Mouse (Mus musculus) thymus, adult 2 months (tissue): ENCODE measurements around the gene Ampd1. TPM values are rescaled to one million over a fixed set of nuclear protein-coding genes. Genes with fewer than 3 reads are reported as not detected.
A peak's percentile ranks its signal among the peaks of the same experiment; 100 is the strongest.
"Not testable (repeated sequence)": the region's sequence is repeated elsewhere in the genome, so short reads cannot be mapped to it uniquely, and the experiment has no call there.

ENCODE experiments used
- DNase-seq: peaks from one replicate; pipeline ENCODE4 v3.0.0; 2021
- H3K27ac ChIP-seq: fragments of 200-500 bp; 2 replicates; pipeline ENCODE4 v1.5.1; 2012; ENCODE audit warnings: low read length, control low read depth; ENCODE audit not compliant: control insufficient read depth, insufficient read depth
- H3K27me3 ChIP-seq: fragments of 200-500 bp; 2 replicates; pipeline ENCODE4 v1.6.1; 2012; ENCODE audit warnings: mild to moderate bottlenecking, low read length, moderate library complexity, mixed read lengths; ENCODE audit not compliant: control insufficient read depth, insufficient read depth
- H3K36me3 ChIP-seq: fragments of 200-500 bp; 2 replicates; pipeline ENCODE4 v1.6.1; 2012; ENCODE audit warnings: mild to moderate bottlenecking, low read length, moderate library complexity; ENCODE audit not compliant: control insufficient read depth, insufficient read depth
- H3K4me1 ChIP-seq: fragments of 200-500 bp; replicated peaks from 2 replicates; pipeline ENCODE4 v1.6.1; 2012; ENCODE audit warnings: low read length; ENCODE audit not compliant: control insufficient read depth, insufficient read depth
- H3K4me3 ChIP-seq: fragments of 200-500 bp; 2 replicates; pipeline ENCODE4 v1.5.1; 2012; ENCODE audit warnings: mild to moderate bottlenecking, low read length, control low read depth, moderate library complexity; ENCODE audit not compliant: control insufficient read depth, insufficient read depth
- CTCF ChIP-seq: fragments of 200-500 bp; IDR thresholded peaks from 2 replicates; pipeline ENCODE4 v1.5.1; 2012; ENCODE audit warnings: mild to moderate bottlenecking, control low read depth, low read length, moderate library complexity, borderline replicate concordance; ENCODE audit not compliant: control insufficient read depth, poor library complexity, insufficient read depth; ENCODE audit errors: extremely low read depth
- POLR2A ChIP-seq: fragments of 200-500 bp; IDR thresholded peaks from 2 replicates; pipeline ENCODE4 v1.6.1; 2012; ENCODE audit warnings: mild to moderate bottlenecking, low read length, control low read depth, moderate library complexity; ENCODE audit not compliant: control insufficient read depth, poor library complexity, insufficient read depth; ENCODE audit errors: extremely low read depth
- WGBS: fragments of 180-500 bp; shearing (Covaris S2); methylation state at CpG from one replicate; pipeline ENCODE4 v1.1.7; 2018; 5-methylcytosine and 5-hydroxymethylcytosine counted together
- polyA plus RNA-seq: library from polyadenylated mRNA; depleted of rRNA; stranded (reverse); fragments of >200 nt; gene quantifications from 2 replicates; pipeline ENCODE4 v1.2.3, GENCODE M21; 2012

Ampd1 gene
- polyA plus RNA-seq, 1 experiment, result 13.8 TPM

DNA sequence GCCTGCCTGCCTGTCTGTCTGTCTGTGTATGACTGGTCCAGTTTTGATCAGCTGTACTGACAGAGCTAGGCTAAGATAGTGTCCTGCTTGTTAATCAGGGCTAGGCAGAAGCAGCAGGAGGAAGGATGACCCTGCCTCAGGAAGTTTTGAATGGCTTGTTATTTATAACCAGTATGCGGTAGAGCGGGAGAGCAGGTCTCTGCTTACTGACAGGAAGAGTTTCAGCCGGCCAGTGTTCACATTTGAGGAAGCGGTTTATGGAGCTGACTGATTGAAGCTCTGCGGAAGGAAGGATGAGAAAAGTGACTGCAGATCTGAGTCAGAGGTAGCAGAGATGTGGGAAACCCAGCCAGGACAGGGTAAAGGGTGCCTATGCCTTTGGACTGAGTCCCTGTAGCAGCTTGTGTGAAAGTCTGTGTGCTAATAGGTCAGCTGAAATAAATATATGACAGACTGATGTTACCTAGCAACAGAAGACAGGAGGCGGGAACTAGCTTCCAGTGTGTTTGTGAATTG lies 56.5 kb downstream of the Ampd1 start:
- H3K27me3 ChIP-seq, result no peaks in the 10 kb centered on the region
- 19% methylated on average over 6 of the region's 6 CpGs for WGBS
- no peak overlapping the region for H3K4me3 ChIP-seq
- H3K36me3 ChIP-seq, result no peaks in the 10 kb centered on the region
- TF ChIP-seq CTCF (no peak), POLR2A (no peak)
- peaks cover 9% of the 10 kb centered on the region for H3K4me1 ChIP-seq
- peak; percentile 11 for DNase-seq
- no peak overlapping the region for H3K27ac ChIP-seq

DNA sequence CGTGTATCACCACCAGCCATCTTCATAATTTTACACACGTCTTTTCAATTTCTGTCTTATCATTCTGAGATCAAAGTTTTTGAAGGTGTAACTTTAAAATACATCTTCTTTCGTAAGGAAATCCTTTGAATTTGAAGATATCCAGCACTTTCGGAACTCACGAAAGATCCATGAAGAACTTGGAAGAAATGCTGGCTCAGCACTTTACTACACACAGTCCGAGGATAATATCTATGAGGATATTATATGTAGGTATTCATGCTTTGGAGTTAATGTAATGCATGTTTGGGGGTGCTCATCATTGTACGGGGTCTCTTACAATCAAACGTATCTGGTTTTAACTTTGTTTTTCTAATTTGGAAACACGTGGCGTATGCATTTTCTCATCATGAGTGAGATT lies 59.3 kb downstream of the Ampd1 start:
- no peak overlapping the region for H3K27ac ChIP-seq
- no peaks in the 10 kb centered on the region for H3K36me3 ChIP-seq
- TF ChIP-seq CTCF, result no peak
- TF ChIP-seq POLR2A, result no peak
- H3K4me3 ChIP-seq, result no peak overlapping the region
- no peak for DNase-seq
- 97% methylated on average over 10 of the region's 10 CpGs for WGBS
- H3K4me1 ChIP-seq, result peaks cover 11% of the 10 kb centered on the region
- no peaks in the 10 kb centered on the region for H3K27me3 ChIP-seq

DNA sequence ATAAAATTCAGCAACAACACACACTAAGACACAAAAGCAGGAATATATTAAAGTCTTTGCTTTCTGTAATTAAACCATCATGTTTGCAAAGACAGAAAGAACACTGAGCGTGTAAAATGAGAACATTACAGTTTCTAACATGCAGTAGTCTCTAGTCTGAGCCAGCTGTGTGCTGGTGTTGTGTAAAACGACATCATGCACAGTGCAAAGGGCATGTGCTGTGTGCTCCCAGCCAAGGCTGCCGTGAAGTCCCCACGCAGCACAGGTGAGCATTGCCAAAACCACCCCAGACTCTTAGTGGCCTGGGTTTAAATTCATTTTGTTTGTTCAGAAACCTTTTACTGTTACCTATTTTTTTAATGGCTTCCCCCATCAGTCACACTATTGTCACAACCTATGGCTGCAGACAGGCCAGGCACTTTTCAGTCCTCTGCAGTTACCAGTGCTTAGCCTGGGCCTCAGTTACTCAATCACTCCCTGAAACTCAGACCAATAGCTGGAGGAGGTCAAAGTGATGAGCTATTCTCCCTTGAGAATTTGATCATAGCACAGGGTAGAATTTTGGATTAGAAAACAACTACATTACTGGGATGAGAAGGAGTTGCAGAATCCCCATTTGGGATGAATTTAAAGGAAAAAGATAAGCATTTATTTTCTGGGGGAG lies 62.7 kb downstream of the Ampd1 start:
- peaks cover 14% of the 10 kb centered on the region for H3K4me1 ChIP-seq

DNA sequence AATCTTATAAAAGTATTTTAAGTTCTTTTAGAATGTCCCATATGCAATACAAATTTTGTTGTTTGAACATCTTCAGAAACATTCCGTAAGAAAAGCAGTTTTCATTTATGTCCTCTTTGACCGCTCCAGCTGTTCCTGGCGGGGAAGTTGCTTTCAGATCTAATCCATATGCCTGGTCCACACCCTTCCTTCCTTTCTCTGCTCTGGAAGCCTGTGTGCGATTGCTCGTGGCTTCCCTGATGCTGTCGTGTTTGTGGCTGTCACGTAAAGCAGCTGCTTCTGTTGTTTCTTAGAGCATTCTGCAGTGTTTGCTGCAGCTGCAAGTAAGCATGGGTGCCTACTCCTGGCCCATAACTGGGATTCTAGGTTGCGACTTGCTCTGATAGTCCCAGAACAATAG lies 65.2 kb downstream of the Ampd1 start:
- H3K4me3 ChIP-seq, result no peak overlapping the region
- DNase-seq, result no peak

More for the DNA sequence above, 62.7 kb downstream of the Ampd1 start:
- Histone ChIP-seq H3K27ac (no peak overlapping the region), H3K27me3 (no peaks in the 10 kb centered on the region), H3K36me3 (no peaks in the 10 kb centered on the region), H3K4me3 (no peak overlapping the region)
- 95% methylated on average over 4 of the region's 4 CpGs for WGBS
- no peak for TF ChIP-seq CTCF
- TF ChIP-seq POLR2A, result no peak
- no peak for DNase-seq

DNA sequence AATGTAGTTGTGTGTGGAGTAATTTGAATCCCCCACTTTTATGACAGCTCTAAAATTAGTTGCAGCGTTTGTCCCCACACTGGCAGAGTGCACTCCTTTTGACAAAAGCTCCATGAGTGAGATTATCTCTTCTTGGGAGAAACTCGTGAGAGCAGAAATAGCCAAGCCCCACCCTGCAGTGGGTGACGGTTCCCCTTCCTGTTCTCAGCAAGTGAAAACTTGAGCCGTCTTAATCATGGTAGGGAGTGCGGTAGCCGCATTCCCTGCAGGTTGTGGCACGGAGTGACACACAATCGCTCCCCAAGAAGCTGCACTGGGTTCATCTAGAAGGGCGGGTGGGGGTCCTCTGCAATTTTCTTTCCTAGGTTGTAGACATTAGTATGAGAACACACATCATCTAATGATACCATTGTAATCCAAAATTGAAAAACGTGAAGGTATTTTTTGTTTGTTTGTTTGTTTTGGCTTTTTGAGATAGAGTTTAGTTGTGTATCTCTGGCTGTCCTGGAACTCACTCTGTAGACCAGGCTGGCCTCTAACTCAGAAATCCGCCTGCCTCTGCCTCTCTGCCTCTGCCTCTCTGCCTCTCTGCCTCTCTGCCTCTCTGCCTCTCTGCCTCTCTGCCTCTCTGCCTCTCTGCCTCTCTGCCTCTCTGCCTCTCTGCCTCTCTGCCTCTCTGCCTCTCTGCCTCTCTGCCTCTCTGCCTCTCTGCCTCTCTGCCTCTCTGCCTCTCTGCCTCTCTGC lies 66.5 kb downstream of the Ampd1 start:
- H3K4me1 ChIP-seq, result peaks cover 14% of the 10 kb centered on the region
- H3K27me3 ChIP-seq, H3K27ac ChIP-seq, H3K4me3 ChIP-seq, H3K36me3 ChIP-seq: not testable (repeated sequence)
- peak; percentile 13 for DNase-seq
- WGBS, result 13% methylated on average over 11 of the region's 11 CpGs

More for the DNA sequence above, 65.2 kb downstream of the Ampd1 start:
- WGBS, result 69% methylated on average over 8 of the region's 8 CpGs
- H3K4me1 ChIP-seq, result peaks cover 14% of the 10 kb centered on the region
- H3K36me3 ChIP-seq, result no peaks in the 10 kb centered on the region
- no peaks in the 10 kb centered on the region for H3K27me3 ChIP-seq
- TF ChIP-seq POLR2A (no peak), CTCF (no peak)
- no peak overlapping the region for H3K27ac ChIP-seq

DNA sequence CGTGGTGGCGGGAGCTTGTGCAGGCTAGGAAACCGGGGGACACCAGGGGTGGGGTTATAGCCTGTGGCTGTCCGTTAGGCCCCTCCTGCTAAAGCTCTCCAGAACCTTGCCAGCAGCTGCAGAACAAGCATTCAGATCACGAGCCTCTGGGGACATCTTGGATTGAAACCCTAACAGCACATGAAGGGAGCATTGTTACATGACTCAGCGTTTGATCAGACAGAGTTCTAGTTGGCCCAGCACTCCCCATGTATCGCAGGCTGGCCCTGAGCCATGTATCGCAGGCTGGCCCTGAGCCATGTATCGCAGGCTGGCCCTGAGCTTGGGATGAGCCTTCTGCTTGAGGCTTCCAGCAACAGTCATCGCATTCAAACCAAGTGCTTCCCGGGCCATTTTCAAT lies 67.5 kb downstream of the Ampd1 start:
- no peak for DNase-seq
- H3K27me3 ChIP-seq, result no peaks in the 10 kb centered on the region
- no peak for TF ChIP-seq POLR2A
- TF ChIP-seq CTCF, result no peak
- no peaks in the 10 kb centered on the region for H3K36me3 ChIP-seq
- WGBS, result 91% methylated on average over 11 of the region's 11 CpGs
- peaks cover 14% of the 10 kb centered on the region for H3K4me1 ChIP-seq
- no peak overlapping the region for H3K4me3 ChIP-seq
- no peak overlapping the region for H3K27ac ChIP-seq

DNA sequence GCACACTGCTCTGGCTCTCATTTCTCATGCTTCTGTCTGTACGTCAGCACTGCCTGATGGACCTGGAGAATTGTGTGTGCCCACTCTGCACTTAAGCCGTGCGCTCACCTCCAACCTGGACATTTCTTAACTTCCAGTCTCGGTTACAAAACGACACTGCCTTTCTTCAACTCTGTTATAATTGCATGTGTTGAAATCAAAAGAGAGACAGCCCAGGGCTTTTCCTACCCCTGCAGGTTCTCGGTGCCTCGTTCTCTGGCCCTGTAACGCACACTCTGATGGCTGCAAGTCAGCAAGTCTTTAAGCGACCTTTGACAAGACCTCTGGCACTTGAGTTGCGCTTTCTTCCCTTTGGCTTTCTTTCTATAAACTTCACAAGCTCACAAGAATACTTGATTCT lies 68.6 kb downstream of the Ampd1 start:
- Histone ChIP-seq H3K36me3 (no peaks in the 10 kb centered on the region), H3K27ac (no peak overlapping the region), H3K4me3 (no peak overlapping the region), H3K27me3 (no peaks in the 10 kb centered on the region), H3K4me1 (peaks cover 14% of the 10 kb centered on the region)
- WGBS, result 97% methylated on average over 10 of the region's 10 CpGs
- no peak for DNase-seq
- TF ChIP-seq CTCF (no peak), POLR2A (no peak)
